Mouse (Mus musculus) midbrain, embryonic 16.5 days (tissue): ENCODE data around the gene Gys1. TPM values are rescaled to one million over a fixed set of nuclear protein-coding genes. Genes with fewer than 3 reads are reported as not detected.

Experiments
- ATAC-seq: fragments of 200-750 bp; cut with Nextera tagmentation; 2 replicates; pipeline ENCODE4 v1.8.0; 2017; ENCODE audit warnings: moderate TSS enrichment
- H3K27ac ChIP-seq: fragments of 300-500 bp; sonication (generic); 2 replicates; pipeline ENCODE4 v1.5.1; 2014; ENCODE audit warnings: mild to moderate bottlenecking, low read length, mixed read lengths
- H3K27me3 ChIP-seq: fragments of 300-500 bp; sonication (generic); 2 replicates; pipeline ENCODE4 v1.6.1; 2014; ENCODE audit warnings: low read depth, low read length, mixed read lengths; ENCODE audit not compliant: control insufficient read depth, insufficient read depth
- H3K36me3 ChIP-seq: fragments of 300-500 bp; sonication (generic); 2 replicates; pipeline ENCODE4 v1.6.1; 2014; ENCODE audit warnings: mild to moderate bottlenecking, low read length, moderate library complexity, mixed read lengths; ENCODE audit not compliant: control insufficient read depth, insufficient read depth
- H3K4me1 ChIP-seq: fragments of 300-500 bp; sonication (generic); 2 replicates; pipeline ENCODE4 v1.6.1; 2014; ENCODE audit warnings: mild to moderate bottlenecking, low read length, mixed read lengths; ENCODE audit not compliant: control insufficient read depth, insufficient read depth
- H3K4me2 ChIP-seq: fragments of 300-500 bp; sonication (generic); 2 replicates; pipeline ENCODE4 v1.6.1; 2014; ENCODE audit warnings: mild to moderate bottlenecking, low read length, mixed read lengths
- H3K4me3 ChIP-seq: fragments of 300-500 bp; sonication (generic); 2 replicates; pipeline ENCODE4 v1.5.1; 2014; ENCODE audit warnings: low read depth, mild to moderate bottlenecking, low read length, moderate library complexity, mixed read lengths
- H3K9ac ChIP-seq: fragments of 300-500 bp; sonication (generic); 2 replicates; pipeline ENCODE4 v1.6.1; 2014; ENCODE audit warnings: low read depth, low read length, mixed read lengths
- H3K9me3 ChIP-seq: fragments of 300-500 bp; sonication (generic); replicated peaks from 2 replicates; pipeline ENCODE4 v1.6.1; 2014; ENCODE audit warnings: mild to moderate bottlenecking, low read length, mixed read lengths; ENCODE audit not compliant: control insufficient read depth, poor library complexity, severe bottlenecking
- WGBS: fragments of 180-500 bp; shearing (Covaris S2); extraction: QIAGEN DNeasy Blood & Tissue Kit; methylation state at CpG from one replicate; pipeline ENCODE4 v1.1.7; 2014; 5-methylcytosine and 5-hydroxymethylcytosine counted together
- polyA plus RNA-seq: library from polyadenylated mRNA; unstranded; fragments of >200 nt; fragmentation: Nextera tagmentation; extraction: Ambion mirVana; gene quantifications from 2 replicates; pipeline ENCODE4 v1.2.1, GENCODE M21; 2015

The Gys1 gene
- polyA plus RNA-seq, 1 experiment from 2014 or later, result 21.8 TPM

DNA sequence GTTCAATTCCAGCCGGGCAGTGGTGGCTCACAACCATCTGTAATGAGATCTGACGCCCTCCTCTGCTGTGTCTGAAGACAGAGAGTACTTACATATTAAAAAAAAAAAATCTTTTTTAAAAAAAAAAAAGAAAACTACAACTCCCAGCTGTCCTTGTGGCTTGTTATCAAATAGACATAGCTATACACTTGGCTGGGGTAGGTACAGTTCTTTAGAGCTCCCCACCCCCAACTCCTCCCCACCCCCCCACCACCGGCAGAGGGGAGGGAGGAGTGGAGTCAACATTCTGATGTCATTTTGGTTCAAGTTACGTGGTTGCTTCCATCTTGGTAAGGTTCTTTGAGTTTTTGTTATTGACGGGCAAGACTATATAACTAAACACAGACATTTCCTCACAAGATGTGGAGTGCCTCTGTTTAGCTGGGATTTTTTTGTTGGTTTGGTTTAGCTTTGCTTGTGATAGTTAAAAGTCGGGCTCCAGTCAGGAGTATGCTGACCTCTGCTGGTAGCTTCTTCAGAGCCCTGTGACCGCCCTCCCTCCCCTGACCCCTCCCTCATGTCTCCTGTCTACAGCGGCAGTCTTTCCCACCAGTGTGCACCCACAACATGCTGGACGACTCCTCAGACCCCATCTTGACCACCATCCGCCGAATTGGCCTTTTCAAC, 12.8 kb downstream of the Gys1 start:
- Histone ChIP-seq H3K4me3 (no peak overlapping the region), H3K27me3 (no peaks in the 10 kb centered on the region), H3K27ac (no peak overlapping the region), H3K9me3 (no peaks in the 10 kb centered on the region), H3K4me2 (no peak overlapping the region), H3K9ac (no peak overlapping the region), H3K36me3 (peaks cover 7% of the 10 kb centered on the region; the same call in 1 of the 2 replicates), H3K4me1 (no peaks in the 10 kb centered on the region)
- 0 out of 2 replicates have a peak, but pooled peaks have one; percentile 8 for ATAC-seq
- WGBS, result 43% methylated on average over 11 of the region's 11 CpGs

DNA sequence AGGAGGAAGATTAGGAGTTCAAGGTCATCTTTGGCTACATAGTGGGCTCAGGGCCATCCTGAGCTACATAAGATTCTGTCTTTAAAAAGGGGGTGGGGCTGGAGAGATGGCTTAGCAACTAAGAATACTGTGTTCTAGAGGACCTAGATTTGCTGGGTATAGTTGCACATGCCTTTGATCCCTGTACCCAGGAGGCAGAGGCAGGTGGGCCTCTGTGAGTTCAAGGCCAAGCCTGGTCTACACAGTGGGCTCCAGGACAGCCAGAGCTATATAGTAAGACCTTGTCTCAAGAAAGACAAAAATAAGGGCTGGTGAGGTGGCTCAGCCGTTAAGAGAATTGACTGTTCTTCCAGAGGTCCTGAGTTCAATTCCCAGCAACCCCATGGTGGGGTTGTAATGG, 15.3 kb downstream of the Gys1 start:
- Histone ChIP-seq H3K9ac (no peak overlapping the region), H3K9me3 (no peaks in the 10 kb centered on the region), H3K4me2 (no peak overlapping the region), H3K27me3 (no peaks in the 10 kb centered on the region), H3K27ac (no peak overlapping the region), H3K4me3 (no peak overlapping the region), H3K36me3 (peaks cover 13% of the 10 kb centered on the region; the same call in 1 of the 2 replicates), H3K4me1 (no peaks in the 10 kb centered on the region)
- no peak for ATAC-seq
- 100% methylated on average over 1 of the region's 1 CpGs for WGBS

DNA sequence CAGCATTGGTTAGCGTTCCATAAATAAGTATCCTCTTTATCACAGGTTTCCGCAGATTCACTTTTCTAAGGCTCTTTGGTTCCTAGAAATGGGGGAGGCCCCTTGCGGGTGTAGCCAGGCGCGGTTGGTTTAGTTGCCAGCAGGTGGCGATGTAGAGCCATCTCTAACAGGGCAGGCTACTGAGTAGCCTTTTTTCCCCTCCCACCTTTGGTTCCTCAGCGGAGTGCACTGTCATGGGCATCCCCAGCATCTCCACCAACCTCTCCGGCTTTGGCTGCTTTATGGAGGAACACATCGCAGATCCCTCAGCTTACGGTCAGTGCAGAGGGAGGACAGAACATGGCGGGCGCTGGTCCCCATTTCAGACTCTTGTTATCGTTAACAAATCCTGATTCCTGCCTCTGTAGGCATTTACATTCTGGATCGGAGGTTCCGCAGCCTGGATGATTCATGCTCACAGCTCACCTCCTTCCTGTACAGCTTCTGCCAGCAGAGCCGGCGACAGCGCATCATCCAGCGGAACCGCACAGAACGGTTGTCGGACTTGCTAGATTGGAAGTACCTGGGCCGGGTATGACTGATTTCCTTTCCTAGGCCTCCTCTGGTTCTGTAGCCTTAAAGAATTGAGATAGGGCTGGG, 16.8 kb downstream of the Gys1 start:
- Histone ChIP-seq H3K9me3 (no peaks in the 10 kb centered on the region), H3K27me3 (no peaks in the 10 kb centered on the region), H3K4me2 (no peak overlapping the region), H3K36me3 (peaks cover 14% of the 10 kb centered on the region), H3K4me1 (no peaks in the 10 kb centered on the region), H3K4me3 (no peak overlapping the region), H3K9ac (no peak overlapping the region), H3K27ac (no peak overlapping the region)
- ATAC-seq, result peak; percentile 73; the same call in 1 of the 2 replicates
- 52% methylated on average over 23 of the region's 23 CpGs for WGBS

DNA sequence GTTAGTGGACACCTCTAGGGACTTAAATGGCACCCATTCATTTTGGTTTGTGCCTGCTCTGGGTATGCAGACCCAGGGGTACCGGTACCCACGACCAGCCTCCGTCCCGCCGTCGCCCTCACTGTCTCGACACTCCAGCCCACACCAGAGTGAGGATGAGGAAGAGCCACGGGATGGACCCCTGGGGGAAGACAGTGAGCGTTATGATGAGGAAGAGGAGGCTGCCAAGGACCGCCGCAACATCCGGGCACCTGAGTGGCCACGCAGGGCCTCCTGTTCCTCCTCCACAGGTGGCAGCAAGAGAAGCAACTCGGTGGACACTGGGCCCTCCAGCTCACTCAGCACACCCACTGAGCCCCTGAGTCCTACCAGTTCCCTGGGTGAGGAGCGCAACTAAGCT, 20.3 kb downstream of the Gys1 start:
- no peaks in the 10 kb centered on the region for H3K27me3 ChIP-seq
- no peaks in the 10 kb centered on the region for H3K9me3 ChIP-seq
- H3K4me1 ChIP-seq, result peaks cover 17% of the 10 kb centered on the region
- ATAC-seq, result no peak
- peaks cover 27% of the 10 kb centered on the region for H3K36me3 ChIP-seq
- H3K4me2 ChIP-seq, result no peak overlapping the region
- H3K27ac ChIP-seq, result no peak overlapping the region
- 90% methylated on average over 14 of the region's 15 CpGs for WGBS
- H3K4me3 ChIP-seq, result no peak overlapping the region
- H3K9ac ChIP-seq, result no peak overlapping the region

DNA sequence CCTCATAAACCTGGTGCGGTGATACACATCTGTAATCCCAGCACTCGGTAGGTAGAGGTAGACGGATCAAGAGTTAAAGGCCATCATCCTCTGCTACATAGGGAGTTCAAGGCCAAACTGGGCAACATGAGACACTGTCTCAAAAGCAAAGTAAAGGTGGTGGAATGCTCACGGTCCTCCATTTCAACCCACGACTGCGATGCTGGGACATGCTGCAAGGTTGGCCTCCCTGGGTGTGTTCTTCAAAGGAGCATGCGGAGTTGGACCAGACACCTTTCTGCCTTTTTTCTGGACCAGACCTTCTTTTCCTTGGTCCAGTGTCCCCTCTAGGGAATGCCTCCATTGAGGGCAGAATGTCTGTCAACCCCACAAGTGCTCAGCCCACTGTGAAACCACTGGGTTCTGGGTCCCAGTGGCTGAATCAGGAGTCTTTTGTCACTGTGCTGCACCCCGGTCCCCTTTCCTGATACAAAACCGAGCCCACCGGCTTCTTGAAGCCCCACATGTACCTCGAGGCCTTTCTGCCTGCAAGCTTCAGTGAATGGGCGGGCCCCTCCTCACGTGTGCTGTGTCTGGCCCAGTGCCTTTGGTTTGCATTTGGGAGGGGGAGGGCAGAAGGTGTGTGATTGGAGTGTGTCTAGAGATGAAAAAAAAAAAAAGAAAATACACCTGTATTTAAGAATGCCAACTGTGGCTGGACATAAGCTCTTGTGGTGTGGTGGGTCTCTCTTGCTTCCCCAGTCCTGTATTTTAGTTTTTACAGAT, 21.5 kb downstream of the Gys1 start:
- peaks cover 26% of the 10 kb centered on the region for H3K36me3 ChIP-seq
- 76% methylated on average over 13 of the region's 13 CpGs for WGBS

DNA sequence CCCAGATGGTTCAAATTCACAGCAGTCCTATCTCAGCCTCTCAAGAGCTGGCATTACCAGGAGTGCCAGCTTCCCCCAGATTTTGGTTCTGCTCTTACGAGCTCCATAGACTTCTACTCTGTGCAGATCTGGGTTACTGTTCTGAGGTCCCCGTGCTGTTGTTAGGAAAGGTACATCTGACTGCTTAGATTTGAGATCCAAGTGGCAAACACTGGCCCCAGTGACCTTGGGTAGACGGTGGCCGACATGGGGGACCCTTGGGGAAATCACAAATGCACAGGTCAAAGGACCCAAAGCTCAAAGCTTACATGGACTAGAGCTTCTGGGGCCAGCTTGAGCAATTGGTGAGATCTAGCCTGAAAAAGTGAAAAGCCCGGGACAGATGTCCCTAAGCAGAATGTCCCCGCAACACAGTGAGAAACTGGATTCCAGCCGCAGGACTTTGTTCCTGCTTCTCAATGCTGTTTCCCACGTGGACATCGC, 22.1 kb downstream of the Gys1 start:
- H3K9ac ChIP-seq, result peak overlapping the region; percentile 88
- peak overlapping the region; percentile 59 for H3K4me3 ChIP-seq
- no peaks in the 10 kb centered on the region for H3K9me3 ChIP-seq
- H3K4me2 ChIP-seq, result peak overlapping the region; percentile 76
- H3K36me3 ChIP-seq, result peaks cover 26% of the 10 kb centered on the region
- peak overlapping the region; percentile 64 for H3K27ac ChIP-seq
- no peak for ATAC-seq
- no peaks in the 10 kb centered on the region for H3K27me3 ChIP-seq
- WGBS, result 54% methylated on average over 9 of the region's 9 CpGs
- peaks cover 29% of the 10 kb centered on the region for H3K4me1 ChIP-seq

More for the DNA sequence above, 21.5 kb downstream of the Gys1 start:
- Histone ChIP-seq H3K4me1 (peaks cover 29% of the 10 kb centered on the region), H3K4me3 (no peak overlapping the region), H3K9ac (no peak overlapping the region), H3K9me3 (no peaks in the 10 kb centered on the region), H3K27ac (no peak overlapping the region), H3K4me2 (no peak overlapping the region), H3K27me3 (no peaks in the 10 kb centered on the region)
- no peak for ATAC-seq

DNA sequence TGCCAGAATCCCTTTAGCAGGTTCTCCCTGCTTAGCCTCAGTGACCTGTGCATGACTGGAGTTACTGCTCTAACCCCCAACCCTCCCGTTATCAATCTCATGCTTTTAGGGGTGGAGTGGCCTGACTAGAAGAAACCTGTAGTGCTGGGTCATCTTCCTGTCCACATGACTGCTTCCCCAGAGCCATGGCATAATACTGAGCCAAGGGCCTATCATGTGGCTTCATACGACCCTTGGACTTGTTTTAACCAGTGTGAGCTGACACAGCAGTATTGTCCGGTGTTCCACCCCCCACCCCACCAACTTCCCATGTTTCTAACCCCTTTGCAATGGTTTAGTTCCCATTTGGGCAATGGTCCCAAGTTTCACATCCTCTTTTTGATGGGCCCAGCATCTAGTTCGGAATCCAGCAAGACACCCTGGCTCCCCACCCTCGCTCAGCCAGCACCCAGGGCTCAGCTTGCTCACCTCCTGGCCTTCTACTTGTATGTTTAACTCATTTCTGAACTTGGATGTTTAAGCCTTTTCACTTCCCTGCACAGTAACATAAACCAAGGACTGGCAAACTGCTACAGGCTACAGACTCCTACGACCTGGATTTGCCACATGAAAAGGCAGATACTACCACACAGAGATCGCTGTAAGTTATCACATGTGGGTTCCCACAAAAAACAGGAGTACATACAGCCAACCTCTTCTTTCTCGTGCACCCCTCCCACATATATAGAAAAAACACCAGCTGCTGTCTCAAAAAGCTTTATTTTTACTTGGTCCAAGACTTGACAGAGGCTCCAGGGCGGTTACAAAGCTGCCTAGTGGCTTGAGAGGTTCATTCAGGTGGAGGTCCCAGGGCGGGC, 22.8 kb downstream of the Gys1 start:
- H3K9ac ChIP-seq, result peak overlapping the region; percentile 88
- H3K4me2 ChIP-seq, result peak overlapping the region; percentile 76
- ATAC-seq, result no peak
- H3K4me3 ChIP-seq, result peak overlapping the region; percentile 59
- H3K36me3 ChIP-seq, result peaks cover 28% of the 10 kb centered on the region
- H3K27ac ChIP-seq, result peak overlapping the region; percentile 89
- H3K27me3 ChIP-seq, result no peaks in the 10 kb centered on the region
- no peaks in the 10 kb centered on the region for H3K9me3 ChIP-seq
- WGBS, result 71% methylated on average over 9 of the region's 10 CpGs
- peaks cover 31% of the 10 kb centered on the region for H3K4me1 ChIP-seq

DNA sequence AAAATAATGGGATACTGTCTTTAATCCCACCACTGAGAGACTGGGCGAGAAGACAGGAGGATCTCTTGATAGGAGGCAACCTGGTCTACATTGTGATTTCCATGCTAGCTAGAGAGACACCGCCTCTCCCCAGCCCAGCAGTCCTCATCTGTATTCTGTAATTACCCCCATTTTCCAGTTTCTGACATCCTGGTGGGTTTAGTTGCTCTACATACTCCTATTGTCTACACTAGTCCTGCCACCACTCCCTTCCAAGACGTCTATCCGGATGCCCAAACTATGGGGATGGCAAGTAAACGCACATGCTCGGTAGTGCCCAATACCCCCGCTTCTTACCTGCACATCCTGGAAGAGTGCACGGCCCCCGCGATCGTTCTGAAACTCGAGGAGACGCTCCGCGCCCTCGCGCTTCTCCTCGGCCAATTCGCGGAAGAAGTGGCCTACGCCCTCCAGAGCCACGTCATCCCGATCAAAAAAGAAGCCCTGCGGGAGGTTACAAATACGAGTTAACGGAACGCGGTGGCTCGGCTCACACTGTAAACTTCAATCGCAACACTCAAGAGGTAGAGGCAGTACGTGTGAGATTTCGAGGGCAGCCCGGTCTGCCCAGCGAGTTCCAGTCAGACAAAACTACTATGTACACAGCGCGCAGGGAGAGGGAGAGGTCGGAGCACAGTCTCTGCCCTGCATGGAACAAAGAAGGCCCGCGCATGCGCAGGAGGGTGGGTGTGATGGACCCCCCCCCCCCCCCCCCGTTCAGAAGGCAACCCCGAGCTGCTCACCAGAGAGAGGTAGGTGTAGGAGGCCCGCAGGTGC, 24.3 kb downstream of the Gys1 start:
- peak; percentile 79 for ATAC-seq
- peaks cover 35% of the 10 kb centered on the region for H3K36me3 ChIP-seq
- H3K4me3 ChIP-seq, result peak overlapping the region; percentile 59
- H3K4me2 ChIP-seq, result peak overlapping the region; percentile 76
- no peaks in the 10 kb centered on the region for H3K27me3 ChIP-seq
- peak overlapping the region; percentile 89 for H3K27ac ChIP-seq
- peaks cover 31% of the 10 kb centered on the region for H3K4me1 ChIP-seq
- H3K9me3 ChIP-seq, result no peaks in the 10 kb centered on the region
- peak overlapping the region; percentile 88 for H3K9ac ChIP-seq
- WGBS, result under 1% methylated on average over 42 of the region's 43 CpGs
